Comparison of ENCODE assay signal across 8 mouse cellular contexts in genomic region chr11:119235596-119235995, GRCm38 (mm10). TPM values are rescaled to one million over a fixed set of nuclear protein-coding genes. Genes with fewer than 3 reads are reported as not detected.
A peak's percentile ranks its signal among the peaks of the same experiment; 100 is the strongest.
DNase-seq lines count a peak whose midpoint lies in the region; ATAC-seq and TF ChIP-seq lines count a peak whose summit lies in the region.

No protein-coding gene starts in this region.

- no peak for TF ChIP-seq POLR2A in thymus, adult 2 months (IDR thresholded peaks at IDR 0.05; ENCODE audit: control insufficient read depth, extremely low read depth, insufficient read depth, low read length, poor library complexity)

- DNase-seq in adrenal gland, adult (ENCODE audit: inconsistent age in 2 of 2, low spot score in 1 of 2) = peak; percentile 47 to 81
- no peak for DNase-seq in adrenal gland, adult 8-10 months
- DNase-seq in kidney, adult 18-20 months = peak; percentile 65
- peak; percentile 94 for DNase-seq in ES-E14 (ENCODE audit: low read depth, low spot score)
- DNase-seq in embryo, embryonic 10.5 days (ENCODE audit: low spot score) = peak; percentile 86
- peak; percentile 59 for DNase-seq in lung, postnatal 25 days (ENCODE audit: low spot score)
- peak; percentile 78 for DNase-seq in thymus, adult 2 months

- no peak for TF ChIP-seq CTCF in thymus, adult 2 months (IDR thresholded peaks at IDR 0.05; ENCODE audit: borderline replicate concordance, control insufficient read depth, extremely low read depth, insufficient read depth, low read length, poor library complexity)

- ATAC-seq in kidney, embryonic 16.5 days (ENCODE audit: low FRiP score, low TSS enrichment) = no peak

- H3K36me3 ChIP-seq in kidney, embryonic 16.5 days (ENCODE audit: insufficient read depth, low read length) = no peaks in the 10 kb centered on the region
- no peaks in the 10 kb centered on the region for H3K36me3 ChIP-seq in ES-E14 (ENCODE audit: control insufficient read depth, insufficient read depth, low read length, poor library complexity, severe bottlenecking)
- no peaks in the 10 kb centered on the region for H3K36me3 ChIP-seq in thymus, adult 2 months (ENCODE audit: control insufficient read depth, insufficient read depth, low read length)

- H3K27me3 ChIP-seq in kidney, embryonic 16.5 days (ENCODE audit: insufficient read depth, low read length) = no peaks in the 10 kb centered on the region
- no peaks in the 10 kb centered on the region for H3K27me3 ChIP-seq in thymus, adult 2 months (ENCODE audit: control insufficient read depth, insufficient read depth, low read length)

- H3K4me1 ChIP-seq in kidney, embryonic 16.5 days (ENCODE audit: insufficient read depth, low read length) = peaks cover 15% of the 10 kb centered on the region
- H3K4me1 ChIP-seq in ES-E14 (ENCODE audit: control insufficient read depth in 2 of 2, insufficient read depth in 2 of 2, low read length in 2 of 2, poor library complexity in 1 of 2) = peaks cover 3 to 30% of the 10 kb centered on the region in 2 experiments; a peak in 3 of 4 replicates
- H3K4me1 ChIP-seq in thymus, adult 2 months (replicated peaks; ENCODE audit: control insufficient read depth, insufficient read depth, low read length) = peaks cover 4% of the 10 kb centered on the region

- peaks cover 4% of the 10 kb centered on the region; the same call in 1 of the 2 replicates for H3K9me3 ChIP-seq in kidney, embryonic 16.5 days (ENCODE audit: low read length)
- H3K9me3 ChIP-seq in ES-E14 (ENCODE audit: control insufficient read depth, insufficient read depth, low read depth, low read length) = no peaks in the 10 kb centered on the region

- H3K27ac ChIP-seq in kidney, embryonic 16.5 days (ENCODE audit: low read length) = no peak overlapping the region
- no peak overlapping the region for H3K27ac ChIP-seq in ES-E14 (ENCODE audit: insufficient read depth, low read depth, low read length, poor library complexity, severe bottlenecking)
- no peak overlapping the region for H3K27ac ChIP-seq in thymus, adult 2 months (ENCODE audit: control insufficient read depth, insufficient read depth, low read length)

- H3K4me3 ChIP-seq in kidney, embryonic 16.5 days (ENCODE audit: low read length) = no peak overlapping the region
- H3K4me3 ChIP-seq in ES-E14 (ENCODE audit: insufficient read depth in 1 of 2, low read depth in 1 of 2, low read length in 2 of 2, poor library complexity in 1 of 2, severe bottlenecking in 1 of 2) = no peak overlapping the region
- no peak overlapping the region for H3K4me3 ChIP-seq in thymus, adult 2 months (ENCODE audit: control insufficient read depth, insufficient read depth, low read length)

- 85% methylated on average over 4 of the region's 4 CpGs for WGBS in kidney, embryonic 16.5 days
- 88% methylated on average over 4 of the region's 4 CpGs for WGBS in thymus, adult 2 months

- in situ Hi-C loops in ES-E14 (cut with MboI; ENCODE audit: low sequenced_read_pairs in 2 of 2, unreplicated experiment in 2 of 2) = no loop called here

- H3K9ac ChIP-seq in kidney, embryonic 16.5 days (replicated peaks; ENCODE audit: low read length) = no peak overlapping the region
- H3K9ac ChIP-seq in ES-E14 (ENCODE audit: insufficient read depth, low read depth, low read length, poor library complexity, severe bottlenecking) = 0 out of 2 replicates have a peak overlapping the region, but pooled peaks have one; percentile 19

- H3K4me2 ChIP-seq in kidney, embryonic 16.5 days (replicated peaks; ENCODE audit: low read depth, low read length) = no peak overlapping the region

TF ChIP-seq in ES-E14, 5 proteins besides CTCF, POLR2A, EP300 and RAD21:
- no peak for TF ChIP-seq ZC3H11A (IDR thresholded peaks at IDR 0.05; ENCODE audit: borderline replicate concordance, low read depth, low read length)
- TF ChIP-seq ZNF384 (IDR thresholded peaks at IDR 0.05; ENCODE audit: low read depth, low read length) = no peak

RNA-seq across cellular contexts. Expression of gene Ccdc40, which starts 7.2 kb away (rescaled TPM):
- 1 to 10 TPM in 2 of 4 experiments, under 1 TPM in 2; 0.73 to 1.9 (median 1.3) TPM for total RNA-seq in adrenal gland, adult 8-10 months (2022)
- 5.1 and 5.5 TPM in 2 replicates for polyA plus RNA-seq in kidney, embryonic 16.5 days (2015; fragmentation: Nextera tagmentation; extraction: Ambion mirVana)
- total RNA-seq in ES-E14 (2012; rRNA removed) = 6.2 and 6.4 TPM in 2 replicates
- polyA plus RNA-seq in thymus, adult 2 months (2012; rRNA removed) = 1.8 and 2.5 TPM in 2 replicates

RNA-seq across cellular contexts. Expression of gene Tbc1d16, which starts 7.3 kb away (rescaled TPM):
- total RNA-seq in adrenal gland, adult 8-10 months (2022) = 10 to 100 TPM; 17.1 to 26.4 (median 22.0) TPM
- polyA plus RNA-seq in kidney, embryonic 16.5 days (2015; fragmentation: Nextera tagmentation; extraction: Ambion mirVana) = 12.3 and 16.2 TPM in 2 replicates
- 6.3 and 10.1 TPM in 2 replicates for total RNA-seq in ES-E14 (2012; rRNA removed)
- 10.8 and 12.0 TPM in 2 replicates for polyA plus RNA-seq in thymus, adult 2 months (2012; rRNA removed)

RNA-seq across cellular contexts. Expression of gene Gaa, which starts 32.1 kb away (rescaled TPM):
- total RNA-seq in adrenal gland, adult 8-10 months (2022) = 100 to 1,000 TPM; 128 to 162 (median 139) TPM
- 80.7 and 82.6 TPM in 2 replicates for polyA plus RNA-seq in kidney, embryonic 16.5 days (2015; fragmentation: Nextera tagmentation; extraction: Ambion mirVana)
- total RNA-seq in ES-E14 (2012; rRNA removed) = 69.3 and 116 TPM in 2 replicates
- 80.0 and 94.8 TPM in 2 replicates for polyA plus RNA-seq in thymus, adult 2 months (2012; rRNA removed)
